Mouse (Mus musculus) thymus, adult 2 months (tissue): ENCODE measurements around the gene Unc5b. TPM values are rescaled to one million over a fixed set of nuclear protein-coding genes. Genes with fewer than 3 reads are reported as not detected.
A peak's percentile ranks its signal among the peaks of the same experiment; 100 is the strongest.

ENCODE experiments used
- DNase-seq: peaks from one replicate; pipeline ENCODE4 v3.0.0; 2021
- H3K27ac ChIP-seq: fragments of 200-500 bp; 2 replicates; pipeline ENCODE4 v1.5.1; 2012; ENCODE audit warnings: low read length, control low read depth; ENCODE audit not compliant: control insufficient read depth, insufficient read depth
- H3K27me3 ChIP-seq: fragments of 200-500 bp; 2 replicates; pipeline ENCODE4 v1.6.1; 2012; ENCODE audit warnings: mild to moderate bottlenecking, low read length, moderate library complexity, mixed read lengths; ENCODE audit not compliant: control insufficient read depth, insufficient read depth
- H3K36me3 ChIP-seq: fragments of 200-500 bp; 2 replicates; pipeline ENCODE4 v1.6.1; 2012; ENCODE audit warnings: mild to moderate bottlenecking, low read length, moderate library complexity; ENCODE audit not compliant: control insufficient read depth, insufficient read depth
- H3K4me1 ChIP-seq: fragments of 200-500 bp; replicated peaks from 2 replicates; pipeline ENCODE4 v1.6.1; 2012; ENCODE audit warnings: low read length; ENCODE audit not compliant: control insufficient read depth, insufficient read depth
- H3K4me3 ChIP-seq: fragments of 200-500 bp; 2 replicates; pipeline ENCODE4 v1.5.1; 2012; ENCODE audit warnings: mild to moderate bottlenecking, low read length, control low read depth, moderate library complexity; ENCODE audit not compliant: control insufficient read depth, insufficient read depth
- CTCF ChIP-seq: fragments of 200-500 bp; IDR thresholded peaks from 2 replicates; pipeline ENCODE4 v1.5.1; 2012; ENCODE audit warnings: mild to moderate bottlenecking, control low read depth, low read length, moderate library complexity, borderline replicate concordance; ENCODE audit not compliant: control insufficient read depth, poor library complexity, insufficient read depth; ENCODE audit errors: extremely low read depth
- POLR2A ChIP-seq: fragments of 200-500 bp; IDR thresholded peaks from 2 replicates; pipeline ENCODE4 v1.6.1; 2012; ENCODE audit warnings: mild to moderate bottlenecking, low read length, control low read depth, moderate library complexity; ENCODE audit not compliant: control insufficient read depth, poor library complexity, insufficient read depth; ENCODE audit errors: extremely low read depth
- WGBS: fragments of 180-500 bp; shearing (Covaris S2); methylation state at CpG from one replicate; pipeline ENCODE4 v1.1.7; 2018; 5-methylcytosine and 5-hydroxymethylcytosine counted together
- polyA plus RNA-seq: library from polyadenylated mRNA; depleted of rRNA; stranded (reverse); fragments of >200 nt; gene quantifications from 2 replicates; pipeline ENCODE4 v1.2.3, GENCODE M21; 2012

Gene Unc5b
- polyA plus RNA-seq, 1 experiment: 4.0 TPM

GRCm38 (mm10) chr10:60741435-60741834 is 89.9 kb downstream of the Unc5b start:
- Histone ChIP-seq H3K4me3 (no peak overlapping the region), H3K27ac (peak overlapping the region; percentile 56; the same call in 1 of the 2 replicates), H3K4me1 (peaks cover 45% of the 10 kb centered on the region), H3K27me3 (no peaks in the 10 kb centered on the region), H3K36me3 (no peaks in the 10 kb centered on the region)
- TF ChIP-seq CTCF: no peak
- TF ChIP-seq POLR2A: no peak
- WGBS: 43% methylated on average over 7 of the region's 7 CpGs
- no peak for DNase-seq

GRCm38 (mm10) chr10:60739619-60740363 is 91.6 kb downstream of the Unc5b start:
- H3K27ac ChIP-seq: peak overlapping the region; percentile 21; the same call in 1 of the 2 replicates
- 12% methylated on average over 4 of the region's 4 CpGs for WGBS
- H3K4me1 ChIP-seq: peaks cover 49% of the 10 kb centered on the region
- TF ChIP-seq CTCF (no peak), POLR2A (no peak)
- H3K36me3 ChIP-seq: no peaks in the 10 kb centered on the region
- peak; percentile 24 for DNase-seq
- H3K4me3 ChIP-seq: no peak overlapping the region
- H3K27me3 ChIP-seq: no peaks in the 10 kb centered on the region

GRCm38 (mm10) chr10:60737886-60738640 is 93.3 kb downstream of the Unc5b start:
- no peak for TF ChIP-seq CTCF
- TF ChIP-seq POLR2A: no peak
- H3K4me3 ChIP-seq: no peak overlapping the region
- DNase-seq: no peak
- peaks cover 39% of the 10 kb centered on the region for H3K4me1 ChIP-seq
- WGBS: 73% methylated on average over 4 of the region's 9 CpGs
- H3K27ac ChIP-seq: no peak overlapping the region
- no peaks in the 10 kb centered on the region for H3K36me3 ChIP-seq
- no peaks in the 10 kb centered on the region for H3K27me3 ChIP-seq

GRCm38 (mm10) chr10:60737169-60737728 is 94.1 kb downstream of the Unc5b start:
- Histone ChIP-seq H3K4me3 (no peak overlapping the region), H3K27me3 (no peaks in the 10 kb centered on the region), H3K4me1 (peaks cover 38% of the 10 kb centered on the region), H3K36me3 (no peaks in the 10 kb centered on the region), H3K27ac (no peak overlapping the region)
- no peak for DNase-seq
- WGBS: 97% methylated on average over 11 of the region's 11 CpGs
- no peak for TF ChIP-seq CTCF
- TF ChIP-seq POLR2A: no peak

- H3K27me3 ChIP-seq: no peaks in the 10 kb centered on the region
- DNase-seq: no peak
- TF ChIP-seq POLR2A: no peak
- TF ChIP-seq CTCF: no peak
- no peak overlapping the region for H3K4me3 ChIP-seq
- no peak overlapping the region for H3K27ac ChIP-seq
- peaks cover 27% of the 10 kb centered on the region for H3K4me1 ChIP-seq
- 75% methylated on average over 1 of the region's 1 CpGs for WGBS
- no peaks in the 10 kb centered on the region for H3K36me3 ChIP-seq
Observed at GRCm38 (mm10) chr10:60735737-60736136, 95.6 kb downstream of the Unc5b start.

GRCm38 (mm10) chr10:60733471-60733870 is 97.9 kb downstream of the Unc5b start:
- Histone ChIP-seq H3K36me3 (no peaks in the 10 kb centered on the region), H3K4me3 (no peak overlapping the region), H3K27me3 (no peaks in the 10 kb centered on the region), H3K27ac (no peak overlapping the region), H3K4me1 (peaks cover 6% of the 10 kb centered on the region)
- TF ChIP-seq CTCF: no peak
- no peak for TF ChIP-seq POLR2A
- DNase-seq: no peak
- 93% methylated on average over 8 of the region's 8 CpGs for WGBS
